Mouse (Mus musculus) thymus, adult 2 months (tissue): Measurements from ENCODE around the gene Gm19684.
"Not testable (repeated sequence)": the region's sequence is repeated elsewhere in the genome, so short reads cannot be mapped to it uniquely, and the experiment has no call there.

Experiments used
- CTCF ChIP-seq: fragments of 200-500 bp; IDR thresholded peaks from 2 replicates; pipeline ENCODE4 v1.5.1; 2012; ENCODE audit warnings: mild to moderate bottlenecking, control low read depth, low read length, moderate library complexity, borderline replicate concordance; ENCODE audit not compliant: control insufficient read depth, poor library complexity, insufficient read depth; ENCODE audit errors: extremely low read depth
- POLR2A ChIP-seq: fragments of 200-500 bp; IDR thresholded peaks from 2 replicates; pipeline ENCODE4 v1.6.1; 2012; ENCODE audit warnings: mild to moderate bottlenecking, low read length, control low read depth, moderate library complexity; ENCODE audit not compliant: control insufficient read depth, poor library complexity, insufficient read depth; ENCODE audit errors: extremely low read depth

DNA sequence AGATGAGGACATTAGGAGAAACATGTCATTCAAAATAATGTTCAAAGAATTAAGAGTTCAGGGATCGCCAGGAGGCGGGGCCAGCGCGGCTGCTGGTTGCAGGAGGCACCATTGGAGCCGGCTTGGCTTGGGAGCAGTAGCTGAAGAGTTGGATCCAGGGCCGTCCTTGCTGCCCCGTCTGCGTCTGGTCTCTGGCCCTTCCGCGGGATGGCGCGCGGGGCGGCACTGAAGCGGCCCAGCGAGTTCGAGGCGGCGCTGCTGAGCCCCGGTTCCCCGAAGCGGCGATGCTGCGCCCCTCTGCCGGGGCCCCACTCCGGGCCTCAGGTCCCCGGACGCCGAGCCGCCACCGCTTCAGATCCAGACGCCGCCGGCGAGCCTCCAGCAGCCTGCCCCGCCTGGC lies 36.3 kb downstream of the Gm19684 start:
- not testable (repeated sequence) for TF ChIP-seq CTCF, POLR2A
